In genomic region chr6:134917087-134917486, GRCm38 (mm10) we compare ENCODE assay signal across 8 mouse cellular contexts. TPM values are rescaled to one million over a fixed set of nuclear protein-coding genes. Genes with fewer than 3 reads are reported as not detected.
DNase-seq lines count a peak whose midpoint lies in the region; ATAC-seq and TF ChIP-seq lines count a peak whose summit lies in the region.

No protein-coding gene starts in this region.

- peak; percentile 40 to 64 for DNase-seq in right cerebral cortex, adult 2 months (ENCODE audit: low spot score in 2 of 2)
- no peak for DNase-seq in right cerebral cortex, postnatal 36 days (ENCODE audit: low spot score in 2 of 2)
- DNase-seq in cerebellum, postnatal 10 days: peak; percentile 62 to 63
- DNase-seq in gastrocnemius, postnatal 25 days: peak; percentile 62
- no peak for DNase-seq in liver, embryonic 11.5 days (ENCODE audit: low spot score)
- DNase-seq in naive thymus-derived CD4-positive, alpha-beta T cell, adult 2 months (ENCODE audit: low read depth): peak; percentile 78
- peak; percentile 67 for DNase-seq in thymus, adult 2 months

- no peaks in the 10 kb centered on the region for H3K36me3 ChIP-seq in intestine, embryonic 16.5 days (ENCODE audit: control insufficient read depth, insufficient read depth, low read length)
- H3K36me3 ChIP-seq in liver, embryonic 11.5 days (ENCODE audit: control insufficient read depth, insufficient read depth, low read length): no peaks in the 10 kb centered on the region; the same call in 1 of the 2 replicates
- peaks cover 3% of the 10 kb centered on the region for H3K36me3 ChIP-seq in thymus, adult 2 months (ENCODE audit: control insufficient read depth, insufficient read depth, low read length)

- no peak for TF ChIP-seq POLR2A in thymus, adult 2 months (IDR thresholded peaks at IDR 0.05; ENCODE audit: control insufficient read depth, extremely low read depth, insufficient read depth, low read length, poor library complexity)

- no peaks in the 10 kb centered on the region for H3K9me3 ChIP-seq in intestine, embryonic 16.5 days (ENCODE audit: control insufficient read depth, low read length)
- H3K9me3 ChIP-seq in liver, embryonic 11.5 days (ENCODE audit: control insufficient read depth, low read length): no peaks in the 10 kb centered on the region

- WGBS in intestine, embryonic 16.5 days: 2% methylated on average over 11 of the region's 11 CpGs
- 4% methylated on average over 11 of the region's 11 CpGs for WGBS in liver, embryonic 11.5 days
- 2% methylated on average over 11 of the region's 11 CpGs for WGBS in thymus, adult 2 months

- H3K4me1 ChIP-seq in intestine, embryonic 16.5 days (ENCODE audit: control insufficient read depth, insufficient read depth, low read length): peaks cover 17% of the 10 kb centered on the region
- peaks cover 10% of the 10 kb centered on the region for H3K4me1 ChIP-seq in liver, embryonic 11.5 days (replicated peaks; ENCODE audit: control insufficient read depth, insufficient read depth, low read length)
- peaks cover 27% of the 10 kb centered on the region for H3K4me1 ChIP-seq in thymus, adult 2 months (replicated peaks; ENCODE audit: control insufficient read depth, insufficient read depth, low read length)

- peak overlapping the region; percentile 56 for H3K4me3 ChIP-seq in intestine, embryonic 16.5 days (ENCODE audit: low read length)
- H3K4me3 ChIP-seq in liver, embryonic 11.5 days (ENCODE audit: low read depth, low read length): peak overlapping the region; percentile 51
- H3K4me3 ChIP-seq in thymus, adult 2 months (ENCODE audit: control insufficient read depth, insufficient read depth, low read length): peak overlapping the region; percentile 80

- peak overlapping the region; percentile 71 for H3K4me2 ChIP-seq in intestine, embryonic 16.5 days (ENCODE audit: low read depth, low read length)
- H3K4me2 ChIP-seq in liver, embryonic 11.5 days: peak overlapping the region; percentile 92

- TF ChIP-seq CTCF in thymus, adult 2 months (IDR thresholded peaks at IDR 0.05; ENCODE audit: borderline replicate concordance, control insufficient read depth, extremely low read depth, insufficient read depth, low read length, poor library complexity): no peak

- H3K27ac ChIP-seq in intestine, embryonic 16.5 days (ENCODE audit: low read length): peak overlapping the region; percentile 66
- H3K27ac ChIP-seq in liver, embryonic 11.5 days (ENCODE audit: low read depth, low read length): no peak overlapping the region
- H3K27ac ChIP-seq in thymus, adult 2 months (ENCODE audit: control insufficient read depth, insufficient read depth, low read length): peak overlapping the region; percentile 91

- peak overlapping the region; percentile 68 for H3K9ac ChIP-seq in intestine, embryonic 16.5 days (ENCODE audit: low read depth, low read length)
- H3K9ac ChIP-seq in liver, embryonic 11.5 days (ENCODE audit: low read depth, low read length): peak overlapping the region; percentile 67

- ATAC-seq in intestine, embryonic 16.5 days: no peak
- no peak for ATAC-seq in liver, embryonic 11.5 days (replicated peaks; ENCODE audit: low FRiP score)

- no peaks in the 10 kb centered on the region for H3K27me3 ChIP-seq in intestine, embryonic 16.5 days (replicated peaks; ENCODE audit: control insufficient read depth, insufficient read depth, low read length)
- H3K27me3 ChIP-seq in liver, embryonic 11.5 days (replicated peaks; ENCODE audit: control insufficient read depth, insufficient read depth, low read length): no peaks in the 10 kb centered on the region
- H3K27me3 ChIP-seq in thymus, adult 2 months (ENCODE audit: control insufficient read depth, insufficient read depth, low read length): no peaks in the 10 kb centered on the region

RNA-seq across cellular contexts. Expression of gene Cdkn1b, which starts 3.1 kb away (rescaled TPM):
- 10 to 100 TPM; 33.9 to 34.0 TPM for total RNA-seq in gastrocnemius, postnatal 25 days (2021)
- 10.6 and 12.4 TPM in 2 replicates for polyA plus RNA-seq in intestine, embryonic 16.5 days (2015; fragmentation: Nextera tagmentation; extraction: Ambion mirVana)
- polyA plus RNA-seq in liver, embryonic 11.5 days (2014; fragmentation: Nextera tagmentation; extraction: Ambion mirVana): 8.9 and 9.4 TPM in 2 replicates
- 65.2 and 82.5 TPM in 2 replicates for polyA plus RNA-seq in thymus, adult 2 months (2012; rRNA removed)

RNA-seq across cellular contexts. Expression of gene Gpr19, which starts 18.7 kb away (rescaled TPM):
- total RNA-seq in gastrocnemius, postnatal 25 days (2021): 1 to 10 TPM; 3.2 to 4.0 TPM
- polyA plus RNA-seq in intestine, embryonic 16.5 days (2015; fragmentation: Nextera tagmentation; extraction: Ambion mirVana): 8.1 and 9.5 TPM in 2 replicates
- polyA plus RNA-seq in liver, embryonic 11.5 days (2014; fragmentation: Nextera tagmentation; extraction: Ambion mirVana): 6.1 and 9.1 TPM in 2 replicates
- polyA plus RNA-seq in thymus, adult 2 months (2012; rRNA removed): 14.7 and 15.6 TPM in 2 replicates

Comparison
In these comparisons a context has a peak if more than half of its experiments do, and no peak if none do; other contexts are left out.
1. DNase-seq: peak in right cerebral cortex, adult 2 months (2 of 2), cerebellum, postnatal 10 days (2 of 2), gastrocnemius, postnatal 25 days (single experiment), naive thymus-derived CD4-positive, alpha-beta T cell, adult 2 months (single experiment) and thymus, adult 2 months (single experiment); none in right cerebral cortex, postnatal 36 days (0 of 2) and liver, embryonic 11.5 days (single experiment).
2. Peak in every context shown above with its lines, with median percentiles within 50 percentile points of each other: H3K4me3 ChIP-seq.